Mouse (Mus musculus): Measurements from ENCODE around the gene Nutf2-ps1.

- TF ChIP-seq EP300 (IDR thresholded peaks at IDR 0.05; ENCODE audit: low read depth) (no peak), CTCF (IDR thresholded peaks at IDR 0.05; ENCODE audit: low read depth) (no peak)
Measured at GRCm38 (mm10) chr19:53574131-53574530, 14.7 kb downstream of the Nutf2-ps1 start.
